Mouse (Mus musculus): ENCODE data around the gene Prrg4.
"Not testable (repeated sequence)": the region's sequence is repeated elsewhere in the genome, so short reads cannot be mapped to it uniquely, and the experiment has no call there.

The Prrg4 gene

DNA sequence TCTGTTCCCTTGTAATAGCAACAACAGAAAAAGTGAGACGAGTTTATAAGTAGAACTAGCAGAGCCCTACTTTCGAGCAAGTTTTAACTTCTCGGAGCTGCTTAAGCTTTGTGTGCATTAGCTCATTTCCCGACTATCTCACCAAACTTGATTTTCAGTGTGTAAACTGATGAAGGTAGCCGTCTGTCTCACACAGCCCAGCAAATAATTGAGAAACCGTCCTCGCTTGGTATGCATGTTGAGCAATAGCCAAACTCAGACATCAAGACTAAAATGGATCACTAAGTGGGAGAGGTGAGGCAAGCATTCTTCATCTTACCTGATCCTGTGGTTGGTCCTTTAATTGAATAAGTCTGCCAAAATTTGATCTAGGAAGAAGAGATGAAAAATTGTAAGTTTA lies 7.9 kb downstream of the Prrg4 start:
- no peak for DNase-seq (ENCODE audit: low spot score)

DNA sequence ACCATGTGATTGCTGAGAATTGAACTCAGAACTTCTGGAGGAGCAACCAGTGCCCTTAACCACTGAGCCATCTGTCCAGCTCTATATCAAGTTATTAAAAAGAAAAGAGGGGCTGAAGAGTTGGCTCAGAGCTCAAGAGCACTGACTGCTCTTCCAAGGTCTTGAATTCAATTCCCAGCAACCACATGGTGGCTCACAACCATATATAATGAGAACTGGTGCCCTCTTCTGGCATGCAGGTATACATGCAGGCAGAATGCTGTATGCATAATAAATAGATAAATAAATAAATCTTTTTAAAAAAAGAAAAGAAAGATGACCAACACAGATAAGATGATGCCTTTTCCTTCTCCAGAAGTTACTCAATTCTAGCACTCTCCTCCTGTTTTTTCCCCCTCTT lies 8.7 kb downstream of the Prrg4 start:
- DNase-seq (ENCODE audit: low spot score) = no peak

DNA sequence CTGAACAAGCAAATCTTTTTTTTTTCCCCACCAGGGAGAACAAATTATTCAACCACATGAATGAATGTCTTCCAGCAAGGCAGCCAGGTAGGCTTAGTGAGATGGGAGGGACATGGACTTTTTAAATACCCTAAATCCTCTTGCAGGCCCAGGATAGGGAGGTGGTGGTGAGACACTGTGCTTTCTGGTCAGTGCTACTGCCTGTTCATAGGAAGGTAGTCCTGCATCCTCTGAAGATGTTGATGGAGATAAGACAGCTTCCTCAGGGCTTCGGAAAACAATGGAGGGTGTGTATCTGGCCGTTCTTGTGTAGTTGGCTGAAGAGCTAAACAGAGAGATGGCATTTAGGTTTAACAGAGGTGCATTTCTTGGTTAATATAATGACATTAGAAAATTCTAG lies 17.2 kb downstream of the Prrg4 start:
- DNase-seq (ENCODE audit: low spot score) = no peak

DNA sequence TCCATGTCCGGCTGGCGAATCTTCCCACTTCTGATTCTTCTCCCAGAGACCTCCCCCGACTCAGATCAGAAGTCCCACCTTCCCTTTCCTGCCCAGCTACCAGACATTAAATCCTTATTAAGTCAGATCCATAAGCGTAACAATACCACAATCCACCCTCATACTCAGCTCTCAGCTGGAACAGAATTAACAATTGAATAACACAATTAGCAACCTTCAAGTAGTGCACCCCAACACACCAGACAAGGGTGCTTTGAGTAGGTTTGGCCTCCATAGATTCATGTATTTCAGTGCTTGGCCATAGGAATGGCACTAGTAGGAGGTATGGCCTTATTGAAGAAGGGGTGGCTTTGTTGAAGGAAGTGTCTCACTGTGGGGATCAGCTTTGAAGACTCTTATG lies 23.5 kb downstream of the Prrg4 start:
- DNase-seq (ENCODE audit: low spot score) = no peak

DNA sequence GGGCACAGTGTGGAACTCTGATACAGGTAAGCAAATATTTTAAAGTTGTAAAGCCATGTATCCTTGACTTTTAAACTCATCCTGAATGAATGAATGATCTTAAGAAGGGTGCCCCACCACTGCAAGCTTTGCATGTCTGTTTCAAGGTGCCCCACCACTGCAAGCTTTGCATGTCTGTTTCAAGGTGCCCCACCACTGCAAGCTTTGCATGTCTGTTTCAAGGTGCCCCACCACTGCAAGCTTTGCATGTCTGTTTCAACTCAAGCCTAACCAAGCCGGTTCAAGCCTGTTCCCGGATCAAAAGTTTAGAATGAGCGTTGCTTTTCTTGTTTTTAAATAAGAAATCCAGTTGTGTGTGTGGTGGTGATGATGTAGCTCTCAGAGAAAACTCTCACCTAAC lies 30.9 kb downstream of the Prrg4 start:
- not testable (repeated sequence) for DNase-seq (ENCODE audit: low spot score)

DNA sequence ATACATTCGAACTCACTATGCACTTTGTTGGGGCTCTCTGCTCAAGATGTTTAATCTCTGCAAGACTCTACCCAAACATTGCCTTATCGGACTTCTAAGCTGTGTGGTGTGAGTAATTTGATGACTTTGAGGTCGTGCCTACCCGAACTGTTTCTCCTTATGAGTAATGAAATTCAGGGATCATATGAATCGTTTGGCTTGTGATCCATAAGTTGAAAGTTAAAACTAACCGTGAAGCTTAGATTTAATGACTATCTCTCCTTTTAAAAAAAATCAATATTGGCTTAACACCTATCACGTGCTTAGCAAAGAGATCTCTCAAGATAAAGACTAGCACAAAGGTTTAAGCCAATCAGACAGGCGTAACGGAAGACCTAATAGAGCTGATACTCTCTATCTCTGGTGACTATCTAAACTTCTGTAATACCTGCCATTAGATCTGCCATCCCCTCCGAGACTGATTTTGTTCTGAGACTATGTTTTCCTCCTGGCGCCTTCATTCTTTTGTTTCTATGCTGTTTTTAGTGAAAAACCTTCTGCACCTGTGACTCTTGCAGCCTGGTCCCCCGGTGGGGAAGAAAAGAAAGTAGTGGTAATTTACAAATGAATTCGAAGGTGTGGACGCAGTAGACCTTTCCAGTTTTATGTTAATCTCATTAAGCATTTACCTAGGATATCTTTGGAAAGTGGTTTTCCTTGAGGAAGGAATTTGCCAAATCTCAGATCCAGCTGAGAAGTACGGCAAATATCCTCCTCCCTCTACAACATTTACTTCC lies 31.9 kb downstream of the Prrg4 start:
- DNase-seq (ENCODE audit: low spot score) = no peak

DNA sequence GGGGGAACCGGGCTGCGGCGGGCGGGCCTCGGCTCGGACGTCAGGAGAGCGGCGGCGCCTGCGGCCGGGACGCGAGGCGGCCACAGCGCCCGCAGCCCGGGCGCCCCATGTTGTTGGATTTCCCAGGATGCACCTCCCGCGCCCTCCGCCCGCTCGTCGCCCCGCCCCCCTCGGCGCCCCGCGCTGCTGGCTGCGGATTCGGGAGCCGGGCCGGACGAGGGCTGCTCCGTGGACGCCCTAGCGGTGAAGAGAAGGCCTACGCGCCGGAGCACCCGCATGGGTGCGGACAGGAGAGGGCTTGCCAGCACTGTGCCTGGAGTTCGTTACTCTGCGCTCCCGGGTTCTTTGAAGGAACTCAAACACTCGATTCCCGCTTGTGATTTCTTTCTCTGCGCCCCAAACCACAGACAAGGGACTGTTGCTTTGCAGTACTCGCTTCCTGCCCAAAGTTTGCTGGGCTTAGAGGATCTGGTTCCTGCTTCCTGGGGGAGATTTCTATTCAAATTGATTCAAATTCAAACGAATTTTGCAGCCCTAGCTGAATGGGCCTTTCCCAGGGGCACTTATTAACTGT lies 32.7 kb downstream of the Prrg4 start:
- peak; percentile 80 for DNase-seq (ENCODE audit: low spot score)

DNA sequence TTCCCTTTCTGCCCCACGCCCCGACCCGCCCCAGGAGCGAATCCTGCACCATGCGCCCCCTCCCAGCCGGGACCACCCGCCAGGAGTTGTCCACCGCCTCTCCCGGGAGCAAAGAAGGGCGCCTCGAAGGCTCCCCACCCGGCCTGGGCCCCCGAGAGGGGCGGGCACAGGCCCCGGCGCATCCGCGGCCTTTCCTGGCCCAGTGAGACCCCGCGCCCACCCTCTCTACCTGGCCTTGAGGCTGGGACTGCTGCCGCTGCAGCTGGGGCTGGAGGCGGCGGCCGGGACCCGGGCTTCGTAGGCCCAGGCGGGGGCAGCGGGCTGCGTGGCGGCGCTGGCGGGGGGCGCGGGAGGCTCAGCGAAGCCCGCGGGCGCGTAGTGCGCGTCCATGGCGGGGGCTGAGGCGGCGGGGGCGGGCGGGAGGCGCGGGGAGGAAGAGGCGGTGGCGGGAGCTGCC lies 33.3 kb downstream of the Prrg4 start, which contains the start of gene Qser1:
Qser1 (minus strand) TSS at position 390 of the 457 bp plus-strand sequence.
- DNase-seq (ENCODE audit: low spot score) = peak; percentile 42

DNA sequence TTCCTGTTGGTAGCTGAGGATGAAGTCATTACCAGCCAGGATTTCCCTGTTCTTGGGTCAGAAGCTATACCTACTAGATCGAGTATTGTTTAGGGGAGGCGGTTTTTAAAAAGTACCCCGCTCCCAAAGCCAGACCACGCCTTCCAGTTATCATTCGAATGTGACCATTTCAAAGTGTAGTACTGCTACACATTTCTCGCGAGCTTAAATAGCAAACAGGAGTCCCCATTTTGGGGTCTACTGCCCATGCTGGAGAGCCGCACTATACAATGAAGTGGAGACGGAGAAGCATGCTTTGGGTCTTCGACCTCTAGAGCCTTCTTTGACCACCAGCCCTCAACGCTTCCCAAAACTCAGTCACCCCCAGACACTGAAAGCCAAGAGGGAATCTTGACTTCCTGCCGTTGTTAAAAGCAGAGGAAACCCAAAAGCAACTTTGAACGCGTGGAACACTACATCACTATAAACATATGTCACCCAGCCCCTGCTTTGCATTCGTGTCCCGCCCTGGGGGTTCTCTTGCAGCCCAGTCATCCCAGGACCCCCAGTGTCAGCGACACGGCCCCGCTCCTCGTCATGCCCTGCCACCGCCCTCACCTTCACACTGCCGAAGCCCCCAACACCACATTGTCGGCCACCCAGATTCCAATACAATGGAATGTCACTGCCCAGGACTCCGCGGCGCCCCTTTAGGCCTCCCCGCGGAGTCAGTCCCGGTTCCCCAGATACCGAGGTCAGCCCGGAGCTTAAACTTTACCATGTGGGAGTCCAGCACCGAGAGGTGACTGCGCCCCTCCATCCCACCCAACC lies 33.9 kb downstream of the Prrg4 start:
- DNase-seq (ENCODE audit: low spot score) = no peak

DNA sequence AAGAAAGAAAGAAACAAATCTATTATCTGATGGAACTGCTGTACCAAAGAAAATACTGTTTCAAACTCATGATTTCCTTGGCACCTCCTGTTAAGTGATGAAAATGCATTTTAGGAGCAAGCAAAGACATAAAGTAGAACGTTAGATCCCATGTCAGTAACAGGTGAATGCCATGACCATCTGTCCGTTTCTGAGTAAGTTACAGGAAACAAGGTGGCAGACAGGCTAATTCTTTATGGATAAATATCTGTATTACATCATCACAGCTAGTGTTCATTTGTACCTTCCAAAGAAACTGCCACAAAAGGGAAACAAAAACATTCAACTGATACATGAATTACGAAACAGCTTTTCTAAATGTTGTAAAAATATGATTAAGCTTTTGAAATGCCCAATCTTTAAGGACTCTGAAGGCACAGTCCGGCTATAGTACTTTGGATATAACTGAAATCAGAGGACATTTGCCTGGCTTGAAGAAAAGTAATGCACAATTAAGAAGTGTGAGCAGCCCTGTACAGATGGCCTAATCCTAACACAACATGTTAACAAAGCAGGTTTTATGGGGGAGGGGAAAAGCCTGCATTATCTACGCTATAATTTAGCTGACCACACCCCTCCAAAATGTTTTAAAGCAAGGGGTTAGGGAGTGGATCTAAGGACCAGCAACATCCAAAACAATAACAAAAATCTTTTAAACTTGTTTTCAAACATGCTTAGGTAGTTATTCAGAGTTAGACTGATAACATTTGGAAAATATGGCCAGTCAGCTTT lies 35.3 kb downstream of the Prrg4 start:
- no peak for DNase-seq (ENCODE audit: low spot score)

DNA sequence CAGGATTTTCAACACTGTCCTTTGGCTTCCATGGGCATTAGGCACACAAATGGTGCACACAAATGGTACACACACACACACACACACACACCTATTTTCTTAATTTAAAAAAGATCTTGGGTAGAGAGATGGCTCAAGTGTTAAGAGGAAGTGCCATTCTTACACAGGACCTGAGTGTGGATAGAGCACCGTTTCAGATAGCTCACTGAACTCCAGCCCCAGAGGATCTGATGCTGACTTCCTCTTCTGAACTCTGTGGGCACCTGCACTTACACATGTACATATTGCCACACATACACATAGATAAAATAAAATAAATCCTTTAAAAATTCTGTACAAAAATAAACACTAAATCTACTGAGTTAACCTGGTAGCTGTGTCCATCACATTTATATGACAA lies 44.2 kb downstream of the Prrg4 start:
- DNase-seq (ENCODE audit: low spot score) = no peak

All from ovary, postnatal 10 days (tissue).